Mouse (Mus musculus): ENCODE results near the gene Gm49333. TPM values are rescaled to one million over a fixed set of nuclear protein-coding genes. Genes with fewer than 3 reads are reported as not detected.

Gm49333 gene
- not detected in 2 replicates for polyA plus RNA-seq (2011; ENCODE audit: insufficient read depth, insufficient read length, low read depth, missing spikeins)

- H3K27ac ChIP-seq (ENCODE audit: insufficient read depth, low read length) = peak within 1 kb of the TSS; percentile 54
- peak within 1 kb of the TSS; percentile 80 for H3K9ac ChIP-seq (ENCODE audit: low read depth, poor library complexity, severe bottlenecking)
- no peaks in the 10 kb centered on the region for H3K9me3 ChIP-seq (replicated peaks; ENCODE audit: control insufficient read depth, insufficient read depth, low read length, poor library complexity, severe bottlenecking)
- no peaks in the 10 kb centered on the region for H3K27me3 ChIP-seq (ENCODE audit: control insufficient read depth, insufficient read depth, low read length, poor library complexity, severe bottlenecking)
- peaks cover 12% of the 10 kb centered on the region for H3K36me3 ChIP-seq (ENCODE audit: control insufficient read depth, insufficient read depth, low read length, poor library complexity, severe bottlenecking)
- H3K4me3 ChIP-seq (ENCODE audit: low read depth, low read length) = peak within 1 kb of the TSS; percentile 98
- TF ChIP-seq POLR2A (IDR thresholded peaks at IDR 0.05; ENCODE audit: insufficient read depth, low read length) = peak; percentile 40
- TF ChIP-seq CTCF (IDR thresholded peaks at IDR 0.05; ENCODE audit: low read depth, low read length) = no peak
- no peak for TF ChIP-seq EP300 (IDR thresholded peaks at IDR 0.05; ENCODE audit: insufficient read depth, low read depth, low read length)
- no peaks in the 10 kb centered on the region for H3K4me1 ChIP-seq (ENCODE audit: control insufficient read depth, insufficient read depth, low read length)
Measured at GRCm38 (mm10) chr16:20611357-20612227, at the start of gene Gm49333, which contains the start of the genes Eef1akmt4 and Alg3. TSS of gene Gm49333 (plus strand) at chr16:20611610. TSS of gene Eef1akmt4 (plus strand) at chr16:20611593. TSS of gene Alg3 (minus strand) at chr16:20611735.

- no peaks in the 10 kb centered on the region for H3K4me1 ChIP-seq (ENCODE audit: control insufficient read depth, insufficient read depth, low read length)
- no peaks in the 10 kb centered on the region for H3K27me3 ChIP-seq (ENCODE audit: control insufficient read depth, insufficient read depth, low read length, poor library complexity, severe bottlenecking)
- no peak for TF ChIP-seq EP300 (IDR thresholded peaks at IDR 0.05; ENCODE audit: insufficient read depth, low read depth, low read length)
- TF ChIP-seq POLR2A (IDR thresholded peaks at IDR 0.05; ENCODE audit: insufficient read depth, low read length) = no peak
- no peak for TF ChIP-seq CTCF (IDR thresholded peaks at IDR 0.05; ENCODE audit: low read depth, low read length)
- no peak overlapping the region for H3K4me3 ChIP-seq (ENCODE audit: low read depth, low read length)
- H3K9ac ChIP-seq (ENCODE audit: low read depth, poor library complexity, severe bottlenecking) = no peak overlapping the region
- H3K9me3 ChIP-seq (replicated peaks; ENCODE audit: control insufficient read depth, insufficient read depth, low read length, poor library complexity, severe bottlenecking) = peaks cover 3% of the 10 kb centered on the region; the same call in 1 of the 2 replicates
- peaks cover 9% of the 10 kb centered on the region for H3K36me3 ChIP-seq (ENCODE audit: control insufficient read depth, insufficient read depth, low read length, poor library complexity, severe bottlenecking)
- no peak overlapping the region for H3K27ac ChIP-seq (ENCODE audit: insufficient read depth, low read length)
Measured at GRCm38 (mm10) chr16:20565075-20565474, 46.3 kb upstream of the Gm49333 start.

- TF ChIP-seq CTCF (IDR thresholded peaks at IDR 0.05; ENCODE audit: low read depth, low read length) (no peak), EP300 (IDR thresholded peaks at IDR 0.05; ENCODE audit: insufficient read depth, low read depth, low read length) (no peak), POLR2A (IDR thresholded peaks at IDR 0.05; ENCODE audit: insufficient read depth, low read length) (no peak)
- no peak within 1 kb of the TSS for H3K27ac ChIP-seq (ENCODE audit: insufficient read depth, low read length)
- no peaks in the 10 kb centered on the region; the same call in 1 of the 2 replicates for H3K27me3 ChIP-seq (ENCODE audit: control insufficient read depth, insufficient read depth, low read length, poor library complexity, severe bottlenecking)
- H3K36me3 ChIP-seq (ENCODE audit: control insufficient read depth, insufficient read depth, low read length, poor library complexity, severe bottlenecking) = no peaks in the 10 kb centered on the region
- no peaks in the 10 kb centered on the region for H3K4me1 ChIP-seq (ENCODE audit: control insufficient read depth, insufficient read depth, low read length)
- peak within 1 kb of the TSS; percentile 68 for H3K4me3 ChIP-seq (ENCODE audit: low read depth, low read length)
- no peaks in the 10 kb centered on the region for H3K9me3 ChIP-seq (replicated peaks; ENCODE audit: control insufficient read depth, insufficient read depth, low read length, poor library complexity, severe bottlenecking)
- H3K9ac ChIP-seq (ENCODE audit: low read depth, poor library complexity, severe bottlenecking) = peak within 1 kb of the TSS; percentile 21; the same call in 1 of the 2 replicates
Measured at GRCm38 (mm10) chr16:20589366-20589938, 22.0 kb upstream of the Gm49333 start, which contains the start of gene Vwa5b2. TSS of gene Vwa5b2 (plus strand) at chr16:20589471.

- no peaks in the 10 kb centered on the region for H3K36me3 ChIP-seq (ENCODE audit: control insufficient read depth, insufficient read depth, low read length, poor library complexity, severe bottlenecking)
- H3K4me3 ChIP-seq (ENCODE audit: low read depth, low read length) = peak overlapping the region; percentile 68
- H3K4me1 ChIP-seq (ENCODE audit: control insufficient read depth, insufficient read depth, low read length) = no peaks in the 10 kb centered on the region
- H3K9ac ChIP-seq (ENCODE audit: low read depth, poor library complexity, severe bottlenecking) = peak overlapping the region; percentile 21; the same call in 1 of the 2 replicates
- TF ChIP-seq POLR2A (IDR thresholded peaks at IDR 0.05; ENCODE audit: insufficient read depth, low read length) (no peak), CTCF (IDR thresholded peaks at IDR 0.05; ENCODE audit: low read depth, low read length) (no peak), EP300 (IDR thresholded peaks at IDR 0.05; ENCODE audit: insufficient read depth, low read depth, low read length) (no peak)
- H3K27ac ChIP-seq (ENCODE audit: insufficient read depth, low read length) = no peak overlapping the region
- H3K27me3 ChIP-seq (ENCODE audit: control insufficient read depth, insufficient read depth, low read length, poor library complexity, severe bottlenecking) = no peaks in the 10 kb centered on the region; the same call in 1 of the 2 replicates
- no peaks in the 10 kb centered on the region for H3K9me3 ChIP-seq (replicated peaks; ENCODE audit: control insufficient read depth, insufficient read depth, low read length, poor library complexity, severe bottlenecking)
Measured at GRCm38 (mm10) chr16:20589939-20590679, 21.3 kb upstream of the Gm49333 start.

GRCm38 (mm10) chr16:20590680-20591038, 20.8 kb upstream of the Gm49333 start:
- H3K4me3 ChIP-seq (ENCODE audit: low read depth, low read length) = peak overlapping the region; percentile 68; the same call in 1 of the 2 replicates
- no peak overlapping the region for H3K9ac ChIP-seq (ENCODE audit: low read depth, poor library complexity, severe bottlenecking)
- H3K27me3 ChIP-seq (ENCODE audit: control insufficient read depth, insufficient read depth, low read length, poor library complexity, severe bottlenecking) = no peaks in the 10 kb centered on the region; the same call in 1 of the 2 replicates
- TF ChIP-seq EP300 (IDR thresholded peaks at IDR 0.05; ENCODE audit: insufficient read depth, low read depth, low read length) (no peak), CTCF (IDR thresholded peaks at IDR 0.05; ENCODE audit: low read depth, low read length) (no peak), POLR2A (IDR thresholded peaks at IDR 0.05; ENCODE audit: insufficient read depth, low read length) (no peak)
- no peak overlapping the region for H3K27ac ChIP-seq (ENCODE audit: insufficient read depth, low read length)
- no peaks in the 10 kb centered on the region for H3K4me1 ChIP-seq (ENCODE audit: control insufficient read depth, insufficient read depth, low read length)
- no peaks in the 10 kb centered on the region for H3K36me3 ChIP-seq (ENCODE audit: control insufficient read depth, insufficient read depth, low read length, poor library complexity, severe bottlenecking)
- no peaks in the 10 kb centered on the region for H3K9me3 ChIP-seq (replicated peaks; ENCODE audit: control insufficient read depth, insufficient read depth, low read length, poor library complexity, severe bottlenecking)
